Mouse (Mus musculus): ENCODE measurements around the gene Kidins220. TPM values are rescaled to one million over a fixed set of nuclear protein-coding genes. Genes with fewer than 3 reads are reported as not detected.

Gene Kidins220
- 18.3 and 47.8 TPM in 2 replicates for polyA plus RNA-seq (2012; rRNA removed; ENCODE audit: low replicate concordance)

GRCm38 (mm10) chr12:24974446-24975114 is at the start of gene Kidins220:
Kidins220 (plus strand) TSS chr12:24974925.

GRCm38 (mm10) chr12:25097052-25097209 is 122.2 kb downstream of the Kidins220 start, which contains the start of gene Id2:
Id2 (minus strand) TSS chr12:25097140.

Other genes starting within 250 kb of the Kidins220 start
- 0.11 and 1.5 TPM in 2 replicates for gene Mboat2, start 144.0 kb upstream of the Kidins220 start, polyA plus RNA-seq (2012; rRNA removed; ENCODE audit: low replicate concordance)
- 41.0 and 57.3 TPM in 2 replicates for gene Id2, start 122.2 kb downstream of the Kidins220 start, polyA plus RNA-seq (2012; rRNA removed; ENCODE audit: low replicate concordance)

Data from duodenum, adult 2 months (tissue).